ENCODE assay signal across 8 mouse cellular contexts in genomic region chr13:20183512-20184238, GRCm38 (mm10).
A peak's percentile ranks its signal among the peaks of the same experiment; 100 is the strongest.
DNase-seq lines count a peak whose midpoint lies in the region; ATAC-seq and TF ChIP-seq lines count a peak whose summit lies in the region.

No protein-coding gene starts in this region.

- 18% methylated on average over 9 of the region's 9 CpGs for WGBS in heart, embryonic 13.5 days
- WGBS in kidney, embryonic 15.5 days, result 13% methylated on average over 9 of the region's 9 CpGs
- 21% methylated on average over 9 of the region's 9 CpGs for WGBS in lung, embryonic 16.5 days

- H3K4me2 ChIP-seq in heart, embryonic 13.5 days, result no peak overlapping the region
- H3K4me2 ChIP-seq in kidney, embryonic 15.5 days, result 0 out of 2 replicates have a peak overlapping the region, but pooled peaks have one; percentile 12
- H3K4me2 ChIP-seq in lung, embryonic 16.5 days (ENCODE audit: low read depth, low read length), result no peak overlapping the region

- H3K36me3 ChIP-seq in heart, embryonic 13.5 days, result no peaks in the 10 kb centered on the region
- H3K36me3 ChIP-seq in kidney, embryonic 15.5 days, result no peaks in the 10 kb centered on the region
- no peaks in the 10 kb centered on the region for H3K36me3 ChIP-seq in lung, embryonic 16.5 days (ENCODE audit: control insufficient read depth, insufficient read depth, low read length)

- H3K9me3 ChIP-seq in heart, embryonic 13.5 days, result no peaks in the 10 kb centered on the region
- no peaks in the 10 kb centered on the region for H3K9me3 ChIP-seq in kidney, embryonic 15.5 days (replicated peaks)
- no peaks in the 10 kb centered on the region for H3K9me3 ChIP-seq in lung, embryonic 16.5 days (ENCODE audit: control insufficient read depth, low read length)

- peak overlapping the region; percentile 48 for H3K27ac ChIP-seq in heart, embryonic 13.5 days (replicated peaks)
- no peak overlapping the region for H3K27ac ChIP-seq in embryonic fibroblast, embryonic 13.5 days (ENCODE audit: insufficient read depth, low read length)
- peak overlapping the region; percentile 73 for H3K27ac ChIP-seq in kidney, embryonic 15.5 days
- H3K27ac ChIP-seq in lung, embryonic 16.5 days (ENCODE audit: low read length), result peak overlapping the region; percentile 94

- TF ChIP-seq CTCF in embryonic fibroblast, embryonic 13.5 days (IDR thresholded peaks at IDR 0.05; ENCODE audit: borderline replicate concordance, insufficient read depth, low read length), result peak; percentile 33; the same call in 1 of the 2 replicates

- TF ChIP-seq POLR2A in embryonic fibroblast, embryonic 13.5 days (IDR thresholded peaks at IDR 0.05; ENCODE audit: low read depth, low read length), result no peak

- no peaks in the 10 kb centered on the region for H3K27me3 ChIP-seq in heart, embryonic 13.5 days (replicated peaks)
- no peaks in the 10 kb centered on the region for H3K27me3 ChIP-seq in kidney, embryonic 15.5 days
- no peaks in the 10 kb centered on the region for H3K27me3 ChIP-seq in lung, embryonic 16.5 days (ENCODE audit: control insufficient read depth, insufficient read depth, low read depth, low read length)

- no peak for ATAC-seq in heart, embryonic 13.5 days (ENCODE audit: extremely low read depth, insufficient number of reproducible peaks, low FRiP score, low TSS enrichment)
- peak; percentile 43 for ATAC-seq in activated CD4-positive, CD25-positive, alpha-beta regulatory T cell, adult 4 months
- peak; percentile 76 for ATAC-seq in kidney, embryonic 15.5 days (replicated peaks; ENCODE audit: low FRiP score)
- peak; percentile 38; the same call in 1 of the 2 replicates for ATAC-seq in lung, embryonic 16.5 days (ENCODE audit: low read depth)

- H3K9ac ChIP-seq in heart, embryonic 13.5 days, result no peak overlapping the region
- no peak overlapping the region for H3K9ac ChIP-seq in kidney, embryonic 15.5 days
- no peak overlapping the region for H3K9ac ChIP-seq in lung, embryonic 16.5 days (ENCODE audit: low read length)

- peaks cover 46% of the 10 kb centered on the region for H3K4me1 ChIP-seq in heart, embryonic 13.5 days
- H3K4me1 ChIP-seq in embryonic fibroblast, embryonic 13.5 days (ENCODE audit: control insufficient read depth, insufficient read depth, low read length), result no peaks in the 10 kb centered on the region
- peaks cover 30% of the 10 kb centered on the region for H3K4me1 ChIP-seq in kidney, embryonic 15.5 days
- H3K4me1 ChIP-seq in lung, embryonic 16.5 days (replicated peaks; ENCODE audit: control insufficient read depth, insufficient read depth, low read length), result peaks cover 46% of the 10 kb centered on the region

- no peak for DNase-seq in heart, postnatal 36 days
- peak; percentile 47 to 59 for DNase-seq in right cerebral cortex, adult 2 months (ENCODE audit: low spot score in 2 of 2)
- no peak for DNase-seq in yolk sac, embryonic 10.5 days (ENCODE audit: low spot score)

- intact Hi-C loops in heart, postnatal 36 days (cut with DNase I), result loop anchor here (1.0 to 5.0 kb wide), 3 partner anchors 49 to 93 kb away; partner anchors contain the start of gene Elmo1

- no peak overlapping the region for H3K4me3 ChIP-seq in heart, embryonic 13.5 days
- no peak overlapping the region for H3K4me3 ChIP-seq in embryonic fibroblast, embryonic 13.5 days (ENCODE audit: insufficient read depth, low read length)
- H3K4me3 ChIP-seq in kidney, embryonic 15.5 days (replicated peaks), result no peak overlapping the region
- H3K4me3 ChIP-seq in lung, embryonic 16.5 days (ENCODE audit: low read length), result no peak overlapping the region

Comparison
In these comparisons a context has a peak if more than half of its experiments do, and no peak if none do; other contexts are left out.
1. DNase-seq: peak in right cerebral cortex, adult 2 months (2 of 2); none in heart, postnatal 36 days (0 of 2) and yolk sac, embryonic 10.5 days (single experiment).